In the genomic region with DNA sequence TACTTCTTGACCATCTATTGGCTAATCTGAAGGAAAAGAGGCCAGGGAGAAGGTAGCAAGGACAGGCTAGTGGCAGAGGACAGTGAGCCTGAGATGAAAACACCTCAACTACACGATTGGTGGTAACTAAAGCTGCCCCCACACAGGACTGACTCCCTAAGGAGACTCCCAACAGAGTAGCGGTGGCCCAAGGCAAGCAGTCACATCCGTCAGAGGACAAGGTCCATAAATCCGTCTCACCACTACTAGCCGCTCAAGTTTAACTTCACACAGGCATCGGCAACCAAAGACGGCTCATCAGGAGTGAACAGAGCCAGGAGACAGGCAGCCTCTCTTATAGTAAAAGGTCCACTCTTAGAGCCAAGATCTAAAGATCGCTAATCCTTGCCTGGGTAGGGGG, we compare ENCODE assay signal across 19 mouse cellular contexts.
"Had no signal": no experiment of that assay in that cellular context is flagged by ENCODE, and none has a peak within 500 bp of the region (broad histone marks: within the 10 kb centered on the region; RNA-seq: fewer than 3 reads in every experiment).

No protein-coding gene starts in this region.

- H3K4me3 ChIP-seq: midbrain, embryonic 10.5 days; midbrain, embryonic 12.5 days; myocyte; neural tube, embryonic 13.5 days; neural tube, embryonic 15.5 days had no signal

- H3K9ac ChIP-seq: lung, embryonic 14.5 days; midbrain, embryonic 12.5 days; neural tube, embryonic 13.5 days; neural tube, embryonic 15.5 days had no signal

- ATAC-seq: midbrain, embryonic 16.5 days had no signal

- H3K27me3 ChIP-seq: midbrain, embryonic 12.5 days; neural tube, embryonic 13.5 days; neural tube, embryonic 15.5 days had no signal

- H3K4me2 ChIP-seq: lung, embryonic 14.5 days; midbrain, embryonic 12.5 days; neural tube, embryonic 13.5 days; neural tube, embryonic 15.5 days had no signal

- H3K9me3 ChIP-seq: midbrain, embryonic 10.5 days; midbrain, embryonic 12.5 days; neural tube, embryonic 13.5 days; neural tube, embryonic 15.5 days had no signal

- DNase-seq: lung, adult 18-20 months; lung, embryonic 14.5 days; lung, postnatal 10 days; lung, postnatal 4 days; midbrain, embryonic 14.5 days; retina, postnatal 1 day; right cerebral cortex, adult 18-20 months; right cerebral cortex, postnatal 25 days; right cerebral cortex, postnatal 4 days; spleen, adult 18-20 months; thymus, adult 18-20 months; thymus, postnatal 14 days; thymus, postnatal 36 days had no signal

- H3K4me1 ChIP-seq: midbrain, embryonic 10.5 days; midbrain, embryonic 12.5 days; neural tube, embryonic 13.5 days; neural tube, embryonic 15.5 days had no signal

- H3K27ac ChIP-seq: midbrain, embryonic 10.5 days; midbrain, embryonic 12.5 days; neural tube, embryonic 13.5 days; neural tube, embryonic 15.5 days had no signal
